Mouse (Mus musculus): ENCODE results near the gene Dicer1. TPM values are rescaled to one million over a fixed set of nuclear protein-coding genes. Genes with fewer than 3 reads are reported as not detected.

Gene Dicer1
- total RNA-seq, 2 experiments from 2014 or later = 71.2 to 73.1 TPM

Other genes starting within 250 kb of the Dicer1 start
- 10 to 100 TPM; 20.3 to 26.9 TPM for gene Clmn, start 113.1 kb upstream of the Dicer1 start, total RNA-seq (2021)